Mouse (Mus musculus): Measurements from ENCODE around the gene Mad1l1. TPM values are rescaled to one million over a fixed set of nuclear protein-coding genes. Genes with fewer than 3 reads are reported as not detected.

Gene Mad1l1
- polyA plus RNA-seq, 1 experiment: 12.6 TPM

- TF ChIP-seq CTCF (conservative IDR thresholded peaks at IDR 0.05; ENCODE audit: insufficient read depth, insufficient read length, low read depth, low read length): no peak
- no peak for TF ChIP-seq POLR2A (IDR thresholded peaks at IDR 0.05; ENCODE audit: low read depth, low read length)
- H3K4me1 ChIP-seq (ENCODE audit: control insufficient read depth, insufficient read depth, low read length): peaks cover 11% of the 10 kb centered on the region; the same call in 1 of the 2 replicates
- no peak for DNase-seq
- no peaks in the 10 kb centered on the region for H3K36me3 ChIP-seq (ENCODE audit: control insufficient read depth, insufficient read depth, low read length)
- no peak overlapping the region for H3K27ac ChIP-seq (ENCODE audit: insufficient read depth, low read depth, low read length)
- no peak overlapping the region for H3K4me3 ChIP-seq (ENCODE audit: insufficient read depth, low read depth, low read length)
- WGBS: 50% methylated on average over 4 of the region's 4 CpGs
- no peaks in the 10 kb centered on the region for H3K27me3 ChIP-seq (replicated peaks; ENCODE audit: control insufficient read depth, insufficient read depth, low read length)
These were observed 11.2 kb upstream of the Mad1l1 start for GRCm38 (mm10) chr5:140332519-140332918.

- peak; percentile 88 for DNase-seq
- Histone ChIP-seq H3K4me3 (ENCODE audit: insufficient read depth, low read depth, low read length) (peak within 1 kb of the TSS; percentile 94), H3K27ac (ENCODE audit: insufficient read depth, low read depth, low read length) (peak within 1 kb of the TSS; percentile 59), H3K4me1 (ENCODE audit: control insufficient read depth, insufficient read depth, low read length) (peaks cover 11% of the 10 kb centered on the region; the same call in 1 of the 2 replicates), H3K27me3 (replicated peaks; ENCODE audit: control insufficient read depth, insufficient read depth, low read length) (no peaks in the 10 kb centered on the region), H3K36me3 (ENCODE audit: control insufficient read depth, insufficient read depth, low read length) (no peaks in the 10 kb centered on the region)
- WGBS: under 1% methylated on average over 39 of the region's 39 CpGs
- TF ChIP-seq CTCF (conservative IDR thresholded peaks at IDR 0.05; ENCODE audit: insufficient read depth, insufficient read length, low read depth, low read length): peak; percentile 86
- peak; percentile 18 for TF ChIP-seq POLR2A (IDR thresholded peaks at IDR 0.05; ENCODE audit: low read depth, low read length)
These were observed 10.5 kb upstream of the Mad1l1 start, which contains the start of gene Mrm2 for GRCm38 (mm10) chr5:140331615-140332512. Gene Mrm2, minus strand, starts transcription at chr5:140331898.

- TF ChIP-seq POLR2A (IDR thresholded peaks at IDR 0.05; ENCODE audit: low read depth, low read length): no peak
- no peak for TF ChIP-seq CTCF (conservative IDR thresholded peaks at IDR 0.05; ENCODE audit: insufficient read depth, insufficient read length, low read depth, low read length)
- WGBS: 90% methylated on average over 5 of the region's 5 CpGs
- H3K27me3 ChIP-seq (replicated peaks; ENCODE audit: control insufficient read depth, insufficient read depth, low read length): no peaks in the 10 kb centered on the region
- H3K27ac ChIP-seq (ENCODE audit: insufficient read depth, low read depth, low read length): no peak overlapping the region
- H3K4me3 ChIP-seq (ENCODE audit: insufficient read depth, low read depth, low read length): no peak overlapping the region
- no peak for DNase-seq
- no peaks in the 10 kb centered on the region for H3K36me3 ChIP-seq (ENCODE audit: control insufficient read depth, insufficient read depth, low read length)
- no peaks in the 10 kb centered on the region; the same call in 1 of the 2 replicates for H3K4me1 ChIP-seq (ENCODE audit: control insufficient read depth, insufficient read depth, low read length)
These were observed 2.7 kb upstream of the Mad1l1 start for GRCm38 (mm10) chr5:140324058-140324457.

- H3K27me3 ChIP-seq (replicated peaks; ENCODE audit: control insufficient read depth, insufficient read depth, low read length): no peaks in the 10 kb centered on the region
- H3K27ac ChIP-seq (ENCODE audit: insufficient read depth, low read depth, low read length): peak overlapping the region; percentile 74
- under 1% methylated on average over 17 of the region's 17 CpGs for WGBS
- no peaks in the 10 kb centered on the region for H3K36me3 ChIP-seq (ENCODE audit: control insufficient read depth, insufficient read depth, low read length)
- H3K4me1 ChIP-seq (ENCODE audit: control insufficient read depth, insufficient read depth, low read length): no peaks in the 10 kb centered on the region; the same call in 1 of the 2 replicates
- peak overlapping the region; percentile 93 for H3K4me3 ChIP-seq (ENCODE audit: insufficient read depth, low read depth, low read length)
- DNase-seq: no peak
- no peak for TF ChIP-seq POLR2A (IDR thresholded peaks at IDR 0.05; ENCODE audit: low read depth, low read length)
- TF ChIP-seq CTCF (conservative IDR thresholded peaks at IDR 0.05; ENCODE audit: insufficient read depth, insufficient read length, low read depth, low read length): peak; percentile 33; the same call in 1 of the 2 replicates
These were observed 614 bp upstream of the Mad1l1 start for GRCm38 (mm10) chr5:140321756-140322575.

GRCm38 (mm10) chr5:140316716-140317115 is 4.6 kb downstream of the Mad1l1 start:
- Histone ChIP-seq H3K27me3 (replicated peaks; ENCODE audit: control insufficient read depth, insufficient read depth, low read length) (no peaks in the 10 kb centered on the region), H3K4me3 (ENCODE audit: insufficient read depth, low read depth, low read length) (no peak overlapping the region), H3K36me3 (ENCODE audit: control insufficient read depth, insufficient read depth, low read length) (no peaks in the 10 kb centered on the region), H3K27ac (ENCODE audit: insufficient read depth, low read depth, low read length) (no peak overlapping the region), H3K4me1 (ENCODE audit: control insufficient read depth, insufficient read depth, low read length) (no peaks in the 10 kb centered on the region; the same call in 1 of the 2 replicates)
- peak; percentile 12 for DNase-seq
- no peak for TF ChIP-seq POLR2A (IDR thresholded peaks at IDR 0.05; ENCODE audit: low read depth, low read length)
- no peak for TF ChIP-seq CTCF (conservative IDR thresholded peaks at IDR 0.05; ENCODE audit: insufficient read depth, insufficient read length, low read depth, low read length)
- 65% methylated on average over 3 of the region's 3 CpGs for WGBS

- TF ChIP-seq CTCF (conservative IDR thresholded peaks at IDR 0.05; ENCODE audit: insufficient read depth, insufficient read length, low read depth, low read length): no peak
- no peak for TF ChIP-seq POLR2A (IDR thresholded peaks at IDR 0.05; ENCODE audit: low read depth, low read length)
- DNase-seq: no peak
- H3K27me3 ChIP-seq (replicated peaks; ENCODE audit: control insufficient read depth, insufficient read depth, low read length): no peaks in the 10 kb centered on the region
- WGBS: 92% methylated on average over 14 of the region's 14 CpGs
- no peak overlapping the region for H3K27ac ChIP-seq (ENCODE audit: insufficient read depth, low read depth, low read length)
- H3K36me3 ChIP-seq (ENCODE audit: control insufficient read depth, insufficient read depth, low read length): no peaks in the 10 kb centered on the region
- H3K4me1 ChIP-seq (ENCODE audit: control insufficient read depth, insufficient read depth, low read length): no peaks in the 10 kb centered on the region
- H3K4me3 ChIP-seq (ENCODE audit: insufficient read depth, low read depth, low read length): no peak overlapping the region
These were observed 13.8 kb downstream of the Mad1l1 start for GRCm38 (mm10) chr5:140307602-140308001.

Data from kidney, adult 2 months (tissue).